Mouse (Mus musculus) macrophage (primary cell): ENCODE data around the gene Ptgfrn. TPM values are rescaled to one million over a fixed set of nuclear protein-coding genes. Genes with fewer than 3 reads are reported as not detected.

Experiments used
- H3K27ac ChIP-seq: fragments of 350-480 bp; formaldehyde crosslinking; 2 replicates; pipeline ENCODE4 v1.9.0; 2021
- H3K36me3 ChIP-seq: fragments of 350-480 bp; formaldehyde crosslinking; 2 replicates; pipeline ENCODE4 v1.9.0; 2021; ENCODE audit errors: inconsistent target
- H3K4me3 ChIP-seq: fragments of 350-480 bp; formaldehyde crosslinking; 2 replicates; pipeline ENCODE4 v1.9.0; 2021; ENCODE audit errors: inconsistent target
- H3K79me2 ChIP-seq: fragments of 350-480 bp; formaldehyde crosslinking; 2 replicates; pipeline ENCODE4 v1.9.0; 2021; ENCODE audit errors: inconsistent target
- WGBS: methylation state at CpG from one replicate; pipeline ENCODE4 v1.1.7; 2026; ENCODE audit warnings: inconsistent platforms; ENCODE audit not compliant: missing documents; 5-methylcytosine and 5-hydroxymethylcytosine counted together
- polyA plus RNA-seq: library from polyadenylated mRNA; stranded (reverse); fragments of 250-400 nt; gene quantifications from 3 replicates; pipeline ENCODE4 v1.2.4, GENCODE M21; 2018; ENCODE audit warnings: inconsistent platforms

Gene Ptgfrn
- polyA plus RNA-seq, 1 experiment from 2014 or later = 0.67 TPM

- Histone ChIP-seq H3K79me2 (no peaks in the 10 kb centered on the region), H3K4me3 (no peak overlapping the region), H3K27ac (no peak overlapping the region), H3K36me3 (no peaks in the 10 kb centered on the region)
- WGBS = 91% methylated on average over 6 of the region's 6 CpGs
Measured at GRCm38 (mm10) chr3:101022967-101023366, 87.1 kb downstream of the Ptgfrn start.

- Histone ChIP-seq H3K27ac (no peak overlapping the region), H3K79me2 (no peaks in the 10 kb centered on the region), H3K36me3 (no peaks in the 10 kb centered on the region), H3K4me3 (no peak overlapping the region)
- WGBS = 77% methylated on average over 8 of the region's 8 CpGs
Measured at GRCm38 (mm10) chr3:101021481-101022051, 88.5 kb downstream of the Ptgfrn start.

GRCm38 (mm10) chr3:101021073-101021472 lies 89.0 kb downstream of the Ptgfrn start:
- no peak overlapping the region for H3K27ac ChIP-seq
- H3K79me2 ChIP-seq = no peaks in the 10 kb centered on the region
- WGBS = 52% methylated on average over 5 of the region's 5 CpGs
- H3K4me3 ChIP-seq = no peak overlapping the region
- H3K36me3 ChIP-seq = no peaks in the 10 kb centered on the region

GRCm38 (mm10) chr3:101018494-101018893 lies 91.6 kb downstream of the Ptgfrn start:
- H3K27ac ChIP-seq = no peak overlapping the region
- no peaks in the 10 kb centered on the region for H3K36me3 ChIP-seq
- WGBS = 93% methylated on average over 6 of the region's 6 CpGs
- H3K4me3 ChIP-seq = no peak overlapping the region
- H3K79me2 ChIP-seq = no peaks in the 10 kb centered on the region

GRCm38 (mm10) chr3:101016050-101016449 lies 94.0 kb downstream of the Ptgfrn start:
- H3K27ac ChIP-seq = no peak overlapping the region
- no peak overlapping the region for H3K4me3 ChIP-seq
- WGBS = 97% methylated on average over 7 of the region's 7 CpGs
- H3K79me2 ChIP-seq = no peaks in the 10 kb centered on the region
- H3K36me3 ChIP-seq = no peaks in the 10 kb centered on the region

- Histone ChIP-seq H3K27ac (no peak overlapping the region), H3K4me3 (no peak overlapping the region), H3K79me2 (no peaks in the 10 kb centered on the region), H3K36me3 (no peaks in the 10 kb centered on the region)
- WGBS = 97% methylated on average over 4 of the region's 4 CpGs
Measured at GRCm38 (mm10) chr3:101015254-101015653, 94.8 kb downstream of the Ptgfrn start.

GRCm38 (mm10) chr3:101013536-101013935 lies 96.5 kb downstream of the Ptgfrn start:
- H3K36me3 ChIP-seq = no peaks in the 10 kb centered on the region
- no peak overlapping the region for H3K27ac ChIP-seq
- H3K4me3 ChIP-seq = no peak overlapping the region
- no peaks in the 10 kb centered on the region for H3K79me2 ChIP-seq
- 39% methylated on average over 3 of the region's 3 CpGs for WGBS

GRCm38 (mm10) chr3:101013005-101013404 lies 97.1 kb downstream of the Ptgfrn start:
- Histone ChIP-seq H3K36me3 (no peaks in the 10 kb centered on the region), H3K79me2 (no peaks in the 10 kb centered on the region), H3K4me3 (no peak overlapping the region), H3K27ac (no peak overlapping the region)
- 87% methylated on average over 10 of the region's 10 CpGs for WGBS

GRCm38 (mm10) chr3:101012597-101012996 lies 97.5 kb downstream of the Ptgfrn start:
- Histone ChIP-seq H3K79me2 (no peaks in the 10 kb centered on the region), H3K4me3 (no peak overlapping the region), H3K36me3 (no peaks in the 10 kb centered on the region), H3K27ac (no peak overlapping the region)
- 90% methylated on average over 8 of the region's 8 CpGs for WGBS

- Histone ChIP-seq H3K27ac (no peak overlapping the region), H3K4me3 (no peak overlapping the region)
- WGBS = 57% methylated on average over 10 of the region's 10 CpGs
Measured at GRCm38 (mm10) chr3:101012131-101012571, 97.9 kb downstream of the Ptgfrn start.

GRCm38 (mm10) chr3:101011203-101011600 lies 98.9 kb downstream of the Ptgfrn start:
- no peaks in the 10 kb centered on the region for H3K36me3 ChIP-seq
- H3K27ac ChIP-seq = peak overlapping the region; percentile 31
- H3K4me3 ChIP-seq = no peak overlapping the region
- no peaks in the 10 kb centered on the region for H3K79me2 ChIP-seq
- 70% methylated on average over 5 of the region's 5 CpGs for WGBS

More at GRCm38 (mm10) chr3:101012131-101012571, 97.9 kb downstream of the Ptgfrn start:
- Histone ChIP-seq H3K79me2 (no peaks in the 10 kb centered on the region), H3K36me3 (no peaks in the 10 kb centered on the region)

- WGBS = 0% methylated on average over 4 of the region's 4 CpGs
- Histone ChIP-seq H3K36me3 (no peaks in the 10 kb centered on the region), H3K27ac (peak overlapping the region; percentile 31), H3K4me3 (no peak overlapping the region; the same call in 1 of the 2 replicates), H3K79me2 (no peaks in the 10 kb centered on the region)
Measured at GRCm38 (mm10) chr3:101010589-101011202, 99.4 kb downstream of the Ptgfrn start.

- Histone ChIP-seq H3K27ac (no peak overlapping the region), H3K36me3 (no peaks in the 10 kb centered on the region), H3K79me2 (no peaks in the 10 kb centered on the region), H3K4me3 (no peak overlapping the region)
- 84% methylated on average over 5 of the region's 5 CpGs for WGBS
Measured at GRCm38 (mm10) chr3:101007112-101007782, 102.8 kb downstream of the Ptgfrn start.

GRCm38 (mm10) chr3:101005392-101005791 lies 104.7 kb downstream of the Ptgfrn start:
- no peak overlapping the region for H3K27ac ChIP-seq
- H3K79me2 ChIP-seq = no peaks in the 10 kb centered on the region
- 97% methylated on average over 6 of the region's 6 CpGs for WGBS

More at GRCm38 (mm10) chr3:101005392-101005791, 104.7 kb downstream of the Ptgfrn start:
- Histone ChIP-seq H3K36me3 (no peaks in the 10 kb centered on the region), H3K4me3 (no peak overlapping the region)
